Mouse (Mus musculus) MEL (cell line): Measurements from ENCODE around the gene Ghr. TPM values are rescaled to one million over a fixed set of nuclear protein-coding genes. Genes with fewer than 3 reads are reported as not detected.

Source experiments
- DNase-seq: peaks from one replicate; pipeline ENCODE4 v3.0.0; 2011; ENCODE audit warnings: low read depth, low spot score
- H3K27ac ChIP-seq: 2 replicates; pipeline ENCODE4 v1.5.1; 2012; ENCODE audit warnings: low read depth, mild to moderate bottlenecking, control low read depth, low read length, moderate library complexity; ENCODE audit not compliant: control insufficient read depth
- H3K27me3 ChIP-seq, 2 experiments: fragments of 150-350 bp in 1 of 2; sonication (generic) in 1 of 2; 2 replicates each; pipeline ENCODE4 v1.6.1; 2012; ENCODE audit warnings: low read length in 2 of 2, mild to moderate bottlenecking in 2 of 2, improper control_type of control experiment in 1 of 2, moderate library complexity in 1 of 2; ENCODE audit not compliant: insufficient read depth in 2 of 2, control insufficient read depth in 1 of 2
- H3K36me3 ChIP-seq, 2 experiments: 2 replicates each; pipeline ENCODE4 v1.6.1; 2012 to 2014; ENCODE audit warnings: low read length in 2 of 2, improper control_type of control experiment in 1 of 2, inconsistent platforms in 1 of 2, mild to moderate bottlenecking in 1 of 2; ENCODE audit not compliant: insufficient read depth in 2 of 2, control insufficient read depth in 1 of 2
- H3K4me1 ChIP-seq, 2 experiments: fragments of 150-350 bp in 1 of 2; sonication (generic) in 1 of 2; 2 replicates each; pipeline ENCODE4 v1.6.1; 2012; ENCODE audit warnings: low read length in 2 of 2, improper control_type of control experiment in 1 of 2, mild to moderate bottlenecking in 1 of 2; ENCODE audit not compliant: insufficient read depth in 2 of 2, control insufficient read depth in 1 of 2
- H3K4me3 ChIP-seq, 2 experiments: fragments of 150-350 bp in 1 of 2; sonication (generic) in 1 of 2; 2 replicates each; pipeline ENCODE4 v1.5.1; 2012; ENCODE audit warnings: low read depth in 2 of 2, low read length in 2 of 2, mild to moderate bottlenecking in 2 of 2, moderate library complexity in 2 of 2, control low read depth in 1 of 2, improper control_type of control experiment in 1 of 2; ENCODE audit not compliant: control insufficient read depth in 1 of 2, insufficient read depth in 1 of 2
- H3K79me2 ChIP-seq: 2 replicates; pipeline ENCODE4 v1.6.1; 2012; ENCODE audit warnings: mild to moderate bottlenecking, low read length, moderate library complexity; ENCODE audit not compliant: control insufficient read depth, poor library complexity, insufficient read depth
- H3K9ac ChIP-seq: 2 replicates; pipeline ENCODE4 v1.6.1; 2012; ENCODE audit warnings: low read depth, mild to moderate bottlenecking, control low read depth, low read length, moderate library complexity; ENCODE audit not compliant: control insufficient read depth, poor library complexity, severe bottlenecking
- H3K9me3 ChIP-seq: fragments of 150-350 bp; sonication (generic); replicated peaks from 2 replicates; pipeline ENCODE4 v1.6.1; 2012; ENCODE audit warnings: mild to moderate bottlenecking, low read length, improper control_type of control experiment, moderate library complexity; ENCODE audit not compliant: insufficient read depth
- BHLHE40 ChIP-seq: IDR thresholded peaks from 2 replicates; pipeline ENCODE4 v1.6.1; 2012; ENCODE audit warnings: low read depth, mild to moderate bottlenecking, inconsistent platforms, low read length, improper control_type of control experiment, borderline replicate concordance
- CHD1 ChIP-seq: IDR thresholded peaks from 2 replicates; pipeline ENCODE4 v1.6.1; 2012; ENCODE audit warnings: low read depth, mild to moderate bottlenecking, inconsistent platforms, low read length, improper control_type of control experiment
- CHD2 ChIP-seq: IDR thresholded peaks from 2 replicates; pipeline ENCODE4 v1.6.1; 2011; ENCODE audit warnings: low read length, improper control_type of control experiment
- CTCF ChIP-seq, 3 experiments: IDR thresholded peaks in 2 of 3; conservative IDR thresholded peaks in 1 of 3; 2 replicates each; pipeline ENCODE4 v1.5.1; 2011 to 2012; ENCODE audit warnings: low read length in 3 of 3, low read depth in 2 of 3, mild to moderate bottlenecking in 2 of 3, improper control_type of control experiment in 1 of 3, inconsistent platforms in 1 of 3, mixed read lengths in 1 of 3, moderate library complexity in 1 of 3; ENCODE audit not compliant: control insufficient read depth in 1 of 3, insufficient read depth in 1 of 3, poor library complexity in 1 of 3, severe bottlenecking in 1 of 3
- EP300 ChIP-seq, 2 experiments: IDR thresholded peaks; 2 replicates each; pipeline ENCODE4 v1.6.1; 2011; ENCODE audit warnings: improper control_type of control experiment in 2 of 2, low read length in 2 of 2, low read depth in 1 of 2, mild to moderate bottlenecking in 1 of 2
- ETS1 ChIP-seq: IDR thresholded peaks from 2 replicates; pipeline ENCODE4 v1.6.1; 2012; ENCODE audit warnings: low read depth, mild to moderate bottlenecking, inconsistent platforms, low read length, improper control_type of control experiment, moderate library complexity
- GATA1 ChIP-seq: IDR thresholded peaks from 2 replicates; pipeline ENCODE4 v1.6.1; 2011; ENCODE audit warnings: low read depth, low read length, improper control_type of control experiment
- JUND ChIP-seq: IDR thresholded peaks from 2 replicates; pipeline ENCODE4 v1.6.1; 2011; ENCODE audit warnings: low read depth, mild to moderate bottlenecking, improper control_type of control experiment, low read length
- KAT2A ChIP-seq: conservative IDR thresholded peaks from 2 replicates; pipeline ENCODE4 v1.6.1; 2012; ENCODE audit warnings: low read depth, low read length, improper control_type of control experiment, inconsistent platforms
- MAFK ChIP-seq: IDR thresholded peaks from 2 replicates; pipeline ENCODE4 v1.6.1; 2011; ENCODE audit warnings: low read depth, mild to moderate bottlenecking, low read length, improper control_type of control experiment, borderline replicate concordance
- MAZ ChIP-seq: IDR thresholded peaks from 2 replicates; pipeline ENCODE4 v1.6.1; 2012; ENCODE audit warnings: low read depth, mild to moderate bottlenecking, inconsistent platforms, low read length, improper control_type of control experiment
- MEF2A ChIP-seq: IDR thresholded peaks from 2 replicates; pipeline ENCODE4 v1.6.1; 2014; ENCODE audit warnings: low read depth, mild to moderate bottlenecking, inconsistent platforms, low read length, improper control_type of control experiment; ENCODE audit not compliant: poor library complexity, insufficient replicate concordance, severe bottlenecking; ENCODE audit errors: extremely low read depth
- MYB ChIP-seq: IDR thresholded peaks from 2 replicates; pipeline ENCODE4 v1.6.1; 2011; ENCODE audit warnings: mild to moderate bottlenecking, low read depth, low read length, improper control_type of control experiment
- MYC ChIP-seq: IDR thresholded peaks from 2 replicates; pipeline ENCODE4 v1.6.1; 2011; ENCODE audit warnings: low read depth, mild to moderate bottlenecking, low read length, improper control_type of control experiment, moderate library complexity
- POLR2AphosphoS2 ChIP-seq: IDR thresholded peaks from 2 replicates; pipeline ENCODE4 v1.6.1; 2011; ENCODE audit warnings: low read length, improper control_type of control experiment
- RAD21 ChIP-seq: IDR thresholded peaks from 2 replicates; pipeline ENCODE4 v1.6.1; 2011; ENCODE audit warnings: mild to moderate bottlenecking, low read depth, low read length, improper control_type of control experiment
- RCOR1 ChIP-seq: IDR thresholded peaks from 2 replicates; pipeline ENCODE4 v1.6.1; 2012; ENCODE audit warnings: low read depth, mild to moderate bottlenecking, inconsistent platforms, low read length, improper control_type of control experiment
- SMC3 ChIP-seq: IDR thresholded peaks from 2 replicates; pipeline ENCODE4 v1.6.1; 2011; ENCODE audit warnings: low read depth, low read length, improper control_type of control experiment
- TAL1 ChIP-seq: IDR thresholded peaks from 2 replicates; pipeline ENCODE4 v1.6.1; 2012; ENCODE audit warnings: mild to moderate bottlenecking, inconsistent platforms, low read length, moderate library complexity, mixed read lengths
- TBP ChIP-seq: IDR thresholded peaks from 2 replicates; pipeline ENCODE4 v1.8.0; 2011; ENCODE audit warnings: low read depth, low read length, improper control_type of control experiment
- TCF12 ChIP-seq: IDR thresholded peaks from 2 replicates; pipeline ENCODE4 v1.6.1; 2014; ENCODE audit warnings: low read depth, mild to moderate bottlenecking, inconsistent platforms, low read length, improper control_type of control experiment, moderate library complexity
- USF1 ChIP-seq: IDR thresholded peaks from 2 replicates; pipeline ENCODE4 v1.6.1; 2014; ENCODE audit warnings: low read depth, mild to moderate bottlenecking, inconsistent platforms, low read length, improper control_type of control experiment, moderate library complexity
- USF2 ChIP-seq, 2 experiments: IDR thresholded peaks; 2 replicates each; pipeline ENCODE4 v1.6.1; 2011 to 2012; ENCODE audit warnings: improper control_type of control experiment in 2 of 2, low read length in 2 of 2, borderline replicate concordance in 1 of 2, inconsistent platforms in 1 of 2, low read depth in 1 of 2, mild to moderate bottlenecking in 1 of 2; ENCODE audit not compliant: insufficient read depth in 1 of 2
- ZKSCAN1 ChIP-seq: IDR thresholded peaks from 2 replicates; pipeline ENCODE4 v1.6.1; 2012; ENCODE audit warnings: low read depth, mild to moderate bottlenecking, inconsistent platforms, low read length, improper control_type of control experiment, moderate library complexity
- ZNF384 ChIP-seq: IDR thresholded peaks from 2 replicates; pipeline ENCODE4 v1.6.1; 2012; ENCODE audit warnings: low read depth, mild to moderate bottlenecking, inconsistent platforms, low read length, improper control_type of control experiment
- polyA plus RNA-seq, 2 experiments: library from polyadenylated mRNA; stranded (reverse) in 1 of 2; unstranded in 1 of 2; fragments of >175 nt in 1 of 2; fragments of >200 nt in 1 of 2; gene quantifications; 2 replicates each; pipeline versions ENCODE4 v1.2.1 to v1.2.4; 2012; ENCODE audit warnings: low replicate concordance in 2 of 2, low read depth in 1 of 2; ENCODE audit not compliant: insufficient read length in 2 of 2, insufficient read depth in 1 of 2, missing spikeins in 1 of 2
- total RNA-seq: library from RNA; depleted of rRNA; stranded (reverse); fragments of 300-350 nt; gene quantifications from 2 replicates; pipeline ENCODE4 v1.2.3, GENCODE M21; 2012

The Ghr gene
- total and polyA plus RNA-seq, 3 experiments = 0.07 TPM; not detected in 2

GRCm38 (mm10) chr15:3388485-3388884 lies 194.8 kb downstream of the Ghr start:
- no peak for DNase-seq
- no peak for TF ChIP-seq POLR2AphosphoS2
- TF ChIP-seq MEF2A = no peak
- no peak for TF ChIP-seq RCOR1
- no peak for TF ChIP-seq ZNF384
- no peak for TF ChIP-seq KAT2A
- TF ChIP-seq MYC = no peak
- TF ChIP-seq EP300 (IDR thresholded peaks at IDR 0.05; ENCODE audit: low read depth in 1 of 2, low read length in 2 of 2) = no peak
- TF ChIP-seq ZKSCAN1 = no peak
- TF ChIP-seq RAD21 = no peak
- no peak for TF ChIP-seq TAL1
- TF ChIP-seq USF2 (IDR thresholded peaks at IDR 0.05; ENCODE audit: borderline replicate concordance in 1 of 2, insufficient read depth in 1 of 2, low read depth in 1 of 2, low read length in 2 of 2) = no peak
- no peak for TF ChIP-seq GATA1
- TF ChIP-seq BHLHE40 = no peak
- TF ChIP-seq MAFK = no peak
- no peak for TF ChIP-seq MAZ
- no peak for TF ChIP-seq CHD1
- no peak for TF ChIP-seq CTCF (IDR thresholded peaks at IDR 0.05 in 2 of 3, conservative IDR thresholded peaks at IDR 0.05 in 1 of 3; ENCODE audit: control insufficient read depth in 1 of 3, insufficient read depth in 1 of 3, low read depth in 2 of 3, low read length in 3 of 3, poor library complexity in 1 of 3, severe bottlenecking in 1 of 3)
- TF ChIP-seq MYB = no peak
- no peak for TF ChIP-seq ETS1
- TF ChIP-seq USF1 = no peak
- no peaks in the 10 kb centered on the region for H3K79me2 ChIP-seq
- no peak overlapping the region for H3K9ac ChIP-seq
- no peak overlapping the region for H3K4me3 ChIP-seq
- H3K27me3 ChIP-seq = no peaks in the 10 kb centered on the region
- no peak overlapping the region for H3K27ac ChIP-seq
- no peaks in the 10 kb centered on the region for H3K4me1 ChIP-seq
- no peaks in the 10 kb centered on the region for H3K36me3 ChIP-seq
- H3K9me3 ChIP-seq = no peaks in the 10 kb centered on the region

- DNase-seq = no peak
- no peak overlapping the region for H3K9ac ChIP-seq
- no peaks in the 10 kb centered on the region for H3K36me3 ChIP-seq
- no peak overlapping the region for H3K27ac ChIP-seq
- no peaks in the 10 kb centered on the region for H3K4me1 ChIP-seq
- no peaks in the 10 kb centered on the region for H3K9me3 ChIP-seq
- no peaks in the 10 kb centered on the region for H3K79me2 ChIP-seq
- no peak overlapping the region for H3K4me3 ChIP-seq
- TF ChIP-seq JUND (no peak), GATA1 (no peak), SMC3 (no peak), TAL1 (no peak), USF1 (no peak), CHD2 (no peak), TBP (no peak), KAT2A (no peak), TCF12 (no peak), MAFK (no peak)
- no peaks in the 10 kb centered on the region for H3K27me3 ChIP-seq
These were observed 199.5 kb downstream of the Ghr start for GRCm38 (mm10) chr15:3383788-3384187.
